Mouse (Mus musculus): ENCODE data around the gene Pknox2.

DNA sequence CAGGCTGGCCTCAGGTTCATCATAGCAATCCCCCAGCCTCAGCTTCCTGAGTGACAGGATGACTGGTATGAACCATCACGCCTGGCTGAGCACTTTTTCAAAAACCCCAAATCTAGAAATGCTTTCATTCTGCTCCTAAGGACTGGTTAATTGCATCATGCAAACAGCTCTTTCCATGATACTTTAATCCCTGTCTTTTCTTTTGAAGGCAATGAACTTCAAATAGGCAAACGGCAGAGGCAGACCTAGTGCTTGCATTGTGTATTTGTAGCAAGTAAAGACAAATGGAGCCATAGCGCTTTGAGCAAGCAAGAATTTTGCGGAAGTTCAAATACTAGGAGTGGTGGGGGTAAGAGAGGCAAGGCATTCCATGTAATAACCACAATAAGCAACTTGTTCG, 34.4 kb upstream of the Pknox2 start:
- no peak for TF ChIP-seq CTCF (conservative IDR thresholded peaks at IDR 0.05; ENCODE audit: low read length)
- no peak for TF ChIP-seq POU5F1 (IDR thresholded peaks at IDR 0.05; ENCODE audit: borderline replicate concordance, low read length)

Data from E14TG2a.4 (cell line).